Mouse (Mus musculus) kidney, adult 2 months (tissue): Measurements from ENCODE around the gene Nuak1.

Source experiments
- CTCF ChIP-seq: fragments of 200-500 bp; conservative IDR thresholded peaks from 2 replicates; pipeline ENCODE4 v1.5.1; 2011; ENCODE audit warnings: low read depth, mild to moderate bottlenecking, control low read depth, low read length, moderate library complexity, mixed read lengths; ENCODE audit not compliant: insufficient read depth, insufficient read length
- POLR2A ChIP-seq: fragments of 200-500 bp; IDR thresholded peaks from one replicate; pipeline ENCODE4 v1.6.1; 2011; ENCODE audit warnings: low read depth, low read length, control low read depth

DNA sequence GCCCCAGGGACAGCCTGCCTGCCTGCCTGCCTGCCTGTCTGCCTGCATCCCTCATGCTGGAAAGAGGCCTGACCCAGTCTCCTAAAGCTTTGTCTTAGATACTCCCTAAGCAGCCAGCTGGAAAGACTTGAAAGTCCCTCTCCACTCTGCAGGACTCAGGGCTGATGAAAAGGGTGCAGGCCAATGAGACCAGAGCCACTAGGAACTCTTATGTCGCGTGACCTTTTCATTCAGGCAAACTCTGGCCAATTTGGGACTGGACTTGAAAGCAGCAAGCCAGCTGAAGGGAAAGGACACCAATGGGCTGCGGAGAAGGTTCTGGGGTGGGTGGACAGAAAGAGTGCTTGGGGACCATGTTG, 47.7 kb downstream of the Nuak1 start:
- TF ChIP-seq CTCF = no peak
- TF ChIP-seq POLR2A = no peak
